Mouse (Mus musculus) lung, postnatal 25 days (tissue): Measurements from ENCODE around the gene Aox3.

ENCODE experiments used
- DNase-seq: peaks from one replicate; pipeline ENCODE4 v3.0.0; 2022; ENCODE audit warnings: low spot score

Aox3 gene

DNA sequence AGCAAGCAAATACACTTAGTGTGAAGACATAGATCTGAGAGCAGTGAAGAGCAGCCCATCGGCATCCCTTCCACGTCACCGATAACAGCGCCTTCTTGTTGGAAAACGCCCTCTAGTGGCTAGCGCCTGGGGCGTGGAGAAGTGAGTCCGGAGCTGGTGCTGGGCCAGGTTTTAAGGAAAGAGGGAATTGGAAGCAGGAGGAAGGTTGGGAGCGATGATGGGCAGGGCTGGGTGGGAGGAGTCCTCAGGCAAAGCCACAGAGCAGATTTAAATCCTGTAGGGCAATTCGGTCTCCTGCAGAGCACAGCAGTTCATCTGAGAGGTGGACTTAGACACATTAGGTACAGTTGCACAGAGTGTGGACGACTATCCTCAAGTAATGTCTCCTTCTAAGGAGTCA is at the start of gene Aox3:
Aox3 (plus strand) TSS at position 251 of the 400 bp plus-strand sequence.
- peak; percentile 82 for DNase-seq

DNA sequence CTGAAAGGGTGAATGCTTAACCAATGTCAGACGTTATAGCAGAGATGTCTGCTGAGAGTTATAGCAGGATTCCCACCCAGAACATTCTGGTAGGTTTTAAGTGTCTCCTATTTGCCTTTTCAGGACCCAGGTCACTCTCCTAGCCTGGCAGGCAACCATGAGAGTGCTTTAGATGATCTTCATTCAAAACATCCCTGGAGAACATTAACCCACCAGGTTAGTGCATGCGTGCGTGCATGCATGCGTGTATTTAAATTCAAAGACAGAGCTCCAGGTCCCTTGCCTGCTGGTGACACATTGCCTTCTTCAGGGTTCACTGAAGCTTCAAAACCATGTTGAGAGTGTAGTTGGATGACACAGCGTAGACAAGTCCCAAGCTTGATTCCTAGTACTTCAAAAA is 47.8 kb upstream of the Aox3 start:
- no peak for DNase-seq

DNA sequence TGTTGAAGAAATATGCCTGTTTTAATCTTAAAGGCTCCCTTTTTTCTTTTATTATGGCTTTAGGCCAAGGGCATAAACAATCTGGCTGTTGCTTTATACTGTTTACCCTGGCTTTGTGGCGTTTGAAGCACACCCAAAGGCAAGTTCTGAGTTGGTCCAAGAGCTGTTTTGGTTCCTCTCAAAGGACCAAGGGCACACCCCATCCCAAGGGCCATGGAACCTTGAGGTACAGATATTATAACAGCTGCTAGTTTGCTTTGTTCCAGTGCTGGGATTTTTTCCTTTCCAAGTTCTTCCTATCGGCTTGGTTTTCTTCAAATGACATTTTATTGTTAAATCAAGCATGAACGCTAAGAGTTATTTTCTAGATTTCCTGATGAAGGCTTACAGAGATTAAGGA is 47.3 kb upstream of the Aox3 start:
- DNase-seq: no peak

DNA sequence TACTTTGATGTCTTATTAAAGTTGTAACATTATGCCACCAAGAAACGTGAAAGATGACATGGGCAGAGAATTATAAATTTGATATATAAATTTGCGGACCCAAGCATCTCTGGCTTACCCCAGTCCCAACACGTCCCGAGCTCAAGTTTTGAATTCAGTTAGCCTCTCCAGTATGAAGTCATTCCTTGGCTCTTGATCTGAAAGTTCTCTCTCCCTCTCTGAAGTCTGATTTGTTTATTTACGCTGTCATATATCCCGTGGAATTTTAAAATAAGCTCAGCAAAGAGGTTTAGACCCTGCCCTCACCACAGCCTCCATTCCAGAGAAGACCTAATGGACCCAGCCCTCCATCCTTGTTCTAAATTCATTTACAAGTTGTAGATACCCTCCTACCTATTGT is 43.7 kb upstream of the Aox3 start:
- no peak for DNase-seq

DNA sequence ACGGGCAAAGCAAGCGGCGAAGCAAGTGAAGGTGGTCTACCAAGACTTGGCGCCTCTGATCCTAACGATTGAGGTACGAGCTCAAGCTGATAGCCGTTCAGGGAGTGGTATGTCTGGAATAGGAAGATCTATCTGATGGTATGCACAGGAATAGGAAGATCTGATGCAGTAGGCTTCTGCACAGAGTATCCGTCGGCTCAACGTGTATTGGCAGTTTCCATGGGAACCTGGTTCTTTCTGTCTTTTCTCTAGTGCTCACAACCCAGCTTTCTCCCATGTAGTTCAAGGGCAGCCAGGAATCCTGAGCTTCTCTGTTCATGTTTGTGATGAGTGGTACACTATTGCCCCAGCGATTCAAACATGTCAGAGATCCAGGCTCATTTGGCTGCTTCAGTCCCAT is 42.8 kb upstream of the Aox3 start:
- no peak for DNase-seq

DNA sequence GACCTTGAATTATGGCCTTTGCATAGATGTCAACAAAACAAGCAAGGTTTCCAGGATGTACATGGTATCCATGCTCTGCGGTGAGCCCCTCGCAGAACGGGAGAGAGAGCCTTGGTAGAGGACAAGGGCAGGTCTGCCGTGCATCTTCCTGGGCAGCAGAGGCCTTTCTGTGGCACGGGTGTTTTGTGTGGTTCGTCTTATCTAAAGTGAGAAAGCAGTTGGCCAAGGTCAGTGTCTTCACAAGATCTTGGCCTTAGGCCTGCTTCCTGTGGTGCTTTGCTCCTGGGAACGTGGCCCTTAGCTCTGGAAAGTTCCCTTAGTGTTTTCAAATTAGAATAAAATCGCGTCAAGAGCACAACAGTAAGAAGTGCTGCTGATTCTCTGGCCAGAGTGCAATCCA is 41.9 kb upstream of the Aox3 start:
- DNase-seq: no peak

DNA sequence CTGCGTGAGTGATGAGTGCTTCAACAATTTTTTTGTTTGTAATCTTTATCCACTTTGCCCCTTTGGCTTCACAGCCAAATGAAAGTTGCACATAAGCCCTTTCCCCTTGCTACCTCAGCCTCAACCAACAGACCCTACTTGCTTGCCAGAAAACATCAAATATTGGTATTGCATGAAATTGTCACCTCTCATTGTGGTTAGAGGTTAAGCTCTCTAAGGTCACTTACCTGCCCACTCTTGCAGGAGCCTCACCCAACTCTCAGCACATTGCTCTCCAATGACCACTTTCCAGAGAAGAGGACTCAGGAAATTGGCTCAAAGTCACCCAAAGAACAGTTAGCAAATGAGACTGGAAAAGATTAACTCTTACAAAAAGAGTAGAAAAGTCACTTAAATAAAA is 41.4 kb upstream of the Aox3 start:
- DNase-seq: peak; percentile 12

DNA sequence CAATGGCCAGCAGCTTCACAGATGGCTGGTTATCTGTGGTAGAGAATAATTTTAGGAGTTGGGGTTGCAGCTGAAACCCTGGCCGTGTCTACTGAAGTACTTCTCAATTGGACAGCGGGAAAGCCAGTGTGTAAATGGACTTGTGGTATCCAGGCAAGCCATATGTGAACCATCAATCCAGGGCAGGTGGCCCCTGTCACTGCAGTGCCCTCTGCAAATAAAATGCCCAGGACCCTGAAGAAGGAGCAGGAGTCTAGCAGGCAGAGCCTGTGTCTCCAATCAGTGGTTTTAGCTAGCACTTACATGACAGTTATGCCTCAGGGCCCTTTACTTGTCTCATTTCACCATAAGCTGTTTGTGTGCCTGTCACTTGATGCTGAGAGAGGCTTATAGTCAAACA is 40.5 kb upstream of the Aox3 start:
- DNase-seq: no peak

DNA sequence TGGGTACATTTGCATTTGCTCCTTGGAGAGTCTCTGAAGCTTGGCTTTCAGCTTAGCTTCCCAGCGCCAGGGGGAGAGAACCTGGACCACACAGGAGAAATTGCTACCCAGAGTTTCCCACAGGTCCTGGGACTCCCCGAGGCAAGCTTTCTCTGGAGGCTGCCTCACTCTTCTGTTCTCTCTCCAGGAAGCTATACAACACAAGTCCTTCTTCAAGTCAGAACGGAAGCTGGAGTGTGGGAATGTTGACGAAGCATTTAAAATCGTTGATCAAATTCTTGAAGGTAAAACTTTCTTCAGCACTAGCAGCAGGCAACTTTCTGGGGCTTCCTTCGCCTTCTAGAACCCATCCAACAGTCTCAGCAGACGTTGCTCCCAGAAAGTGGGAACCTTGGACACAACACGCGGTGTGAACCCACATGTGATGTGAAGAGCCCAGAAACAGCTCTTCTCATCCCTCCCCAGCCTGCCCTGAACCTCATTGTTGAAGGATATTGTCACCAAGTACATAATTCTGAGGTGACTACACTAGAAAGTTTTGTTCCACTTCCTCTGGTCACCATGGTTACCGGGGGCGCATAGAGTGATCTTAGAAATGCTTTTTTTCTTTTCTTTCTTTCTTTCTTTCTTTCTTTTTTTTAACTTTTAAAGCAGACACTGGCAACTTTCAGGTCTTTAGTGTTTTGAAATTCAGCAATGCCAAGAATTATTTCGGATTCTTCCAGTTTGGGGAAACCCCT is 39.8 kb upstream of the Aox3 start:
- no peak for DNase-seq

DNA sequence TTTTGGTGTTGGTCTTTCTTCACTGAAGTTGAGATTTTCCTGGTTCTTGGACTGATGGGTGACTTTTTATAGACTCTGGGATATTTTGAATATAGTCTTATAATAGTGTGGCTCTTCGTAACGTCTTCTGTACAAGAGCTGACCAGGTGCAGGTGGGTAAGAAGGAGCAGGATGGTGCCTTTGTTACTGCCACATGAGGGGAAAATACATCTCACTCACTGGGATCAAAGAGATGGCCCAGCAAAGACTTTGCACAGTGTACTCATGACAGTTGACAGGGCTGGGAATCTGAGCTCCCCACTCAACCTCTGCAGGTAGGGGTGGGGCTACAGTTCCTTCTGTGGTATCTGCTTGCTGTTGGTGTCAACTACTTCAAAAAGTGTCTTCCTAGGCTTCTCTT is 38.7 kb upstream of the Aox3 start:
- no peak for DNase-seq

DNA sequence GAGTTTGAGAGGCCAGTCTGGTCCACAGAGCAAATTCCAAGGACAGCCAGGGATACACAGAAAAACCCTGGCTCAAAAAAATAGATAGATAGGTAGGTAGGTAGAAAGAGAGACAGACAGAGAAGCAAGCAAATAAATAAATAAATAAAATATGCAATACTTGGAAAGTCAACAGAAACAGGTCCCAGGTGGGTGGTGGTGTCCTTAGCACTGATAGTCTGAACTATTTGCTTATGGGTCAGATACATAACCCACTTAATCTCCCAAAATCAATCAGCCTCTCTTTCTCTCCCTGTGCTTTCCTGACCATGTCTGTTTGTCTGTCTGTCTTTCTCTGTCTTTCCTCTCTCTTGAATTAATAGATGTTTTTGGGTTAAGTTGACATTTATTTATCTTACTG is 35.0 kb upstream of the Aox3 start:
- no peak for DNase-seq

DNA sequence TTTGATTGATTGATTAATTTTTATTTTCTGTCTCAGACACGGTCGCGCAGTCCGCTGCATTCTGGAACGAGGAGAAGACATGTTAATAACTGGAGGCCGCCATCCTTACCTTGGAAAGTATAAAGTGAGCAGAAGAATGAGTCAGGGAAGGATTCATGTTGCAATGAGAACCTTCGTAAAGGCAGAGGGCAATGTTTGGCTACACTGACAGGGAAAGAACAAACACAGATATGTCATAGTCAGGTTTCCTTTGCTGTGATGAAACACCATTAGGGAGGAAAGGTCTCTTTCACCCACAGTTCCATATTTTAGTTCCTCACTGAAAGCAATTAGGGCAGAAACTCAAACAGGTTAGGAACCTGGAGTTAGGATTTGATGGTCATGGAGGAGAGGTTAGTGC is 34.5 kb upstream of the Aox3 start:
- no peak for DNase-seq

DNA sequence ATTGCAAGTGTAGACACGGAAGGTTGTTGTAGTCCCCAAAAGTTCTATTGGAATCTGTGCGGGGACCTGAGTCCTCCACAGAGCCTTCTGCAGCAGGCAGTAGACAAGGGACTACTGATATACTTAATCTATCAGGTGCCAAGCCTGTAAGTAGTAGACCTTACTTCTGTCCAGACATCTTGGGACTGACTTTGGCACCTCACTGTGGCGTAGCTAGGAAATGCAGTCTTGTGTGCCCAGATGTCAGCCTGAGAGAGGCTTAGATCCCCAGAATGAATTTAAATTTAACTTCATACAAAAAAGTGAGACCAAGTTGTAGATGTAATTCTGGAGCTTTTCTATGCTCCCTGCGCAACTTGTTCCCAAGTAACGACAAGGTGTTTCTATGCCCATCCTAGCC is 33.2 kb upstream of the Aox3 start:
- no peak for DNase-seq

DNA sequence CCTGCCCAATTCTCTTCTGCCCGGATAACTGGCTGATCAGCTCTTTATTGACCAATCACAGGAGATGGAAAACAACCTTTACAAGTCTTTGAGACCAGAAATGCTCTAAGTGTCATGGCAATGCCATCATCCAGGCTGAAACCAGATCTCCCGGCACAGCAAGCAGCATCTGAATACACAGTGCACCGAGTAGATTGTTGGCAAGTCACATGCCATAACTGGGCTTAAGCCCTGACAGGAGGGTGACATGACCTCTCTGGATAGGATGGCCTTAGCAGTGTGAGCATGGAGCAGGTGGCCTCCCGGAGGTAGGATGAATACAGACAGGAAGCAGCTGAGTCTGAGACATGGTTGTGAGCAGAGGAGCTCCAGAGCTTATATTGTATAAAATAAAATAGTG is 32.5 kb upstream of the Aox3 start:
- no peak for DNase-seq

DNA sequence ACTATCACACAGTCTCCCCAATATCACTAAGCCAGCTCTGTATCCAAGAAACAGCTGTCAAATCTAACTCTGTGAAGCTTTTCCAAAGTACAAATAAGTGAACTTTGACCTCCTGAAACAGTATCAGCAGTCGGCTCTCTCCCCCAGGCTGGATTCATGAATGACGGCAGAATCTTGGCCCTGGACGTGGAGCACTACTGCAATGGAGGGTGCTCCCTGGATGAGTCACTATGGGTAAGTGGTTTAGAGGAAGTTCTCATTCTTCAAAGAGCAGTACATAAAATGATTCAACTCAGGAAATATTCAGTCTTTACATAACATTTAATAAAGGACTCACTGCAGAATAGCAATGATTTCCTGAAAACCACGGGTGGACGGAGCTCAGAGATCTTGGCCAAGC is 31.6 kb upstream of the Aox3 start:
- no peak for DNase-seq

DNA sequence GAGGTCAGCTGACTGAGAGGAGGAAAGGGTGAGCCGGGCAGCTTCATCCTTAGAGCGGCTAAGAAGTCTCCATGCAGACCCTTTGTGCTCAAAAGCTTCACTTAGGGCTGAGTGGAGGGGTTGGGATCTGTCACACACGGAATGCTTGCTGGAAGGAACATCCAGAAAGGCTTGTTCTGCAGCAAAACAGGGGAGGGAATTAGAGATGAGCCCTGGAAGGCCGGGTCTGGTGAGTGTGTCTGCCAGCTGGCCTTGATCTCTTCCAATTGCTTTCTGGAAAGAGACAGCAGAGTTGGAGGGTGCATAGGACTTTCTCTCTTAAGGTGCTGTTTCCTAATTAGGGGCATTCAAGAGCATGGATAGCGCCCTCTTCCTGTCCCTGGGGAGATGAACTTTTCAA is 23.6 kb upstream of the Aox3 start:
- no peak for DNase-seq

DNA sequence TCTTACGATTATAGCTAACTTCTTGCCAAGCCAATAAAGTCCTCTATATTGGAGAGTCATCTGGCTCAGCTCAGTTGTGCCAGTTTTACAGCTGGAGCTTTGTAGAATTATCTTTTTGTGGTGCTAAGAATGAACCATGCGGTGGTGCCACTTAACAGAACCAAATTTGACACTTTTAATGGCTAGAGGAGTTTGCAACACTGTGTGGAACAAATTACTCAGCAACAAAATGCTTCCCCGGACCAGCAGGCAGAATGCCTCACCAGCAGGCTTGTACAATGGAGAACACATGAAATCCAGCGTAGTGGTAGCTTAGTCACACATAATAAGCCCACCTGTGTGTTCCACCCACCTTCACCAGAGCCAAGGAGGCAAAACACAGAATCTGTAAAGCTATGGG is 22.7 kb upstream of the Aox3 start:
- no peak for DNase-seq

DNA sequence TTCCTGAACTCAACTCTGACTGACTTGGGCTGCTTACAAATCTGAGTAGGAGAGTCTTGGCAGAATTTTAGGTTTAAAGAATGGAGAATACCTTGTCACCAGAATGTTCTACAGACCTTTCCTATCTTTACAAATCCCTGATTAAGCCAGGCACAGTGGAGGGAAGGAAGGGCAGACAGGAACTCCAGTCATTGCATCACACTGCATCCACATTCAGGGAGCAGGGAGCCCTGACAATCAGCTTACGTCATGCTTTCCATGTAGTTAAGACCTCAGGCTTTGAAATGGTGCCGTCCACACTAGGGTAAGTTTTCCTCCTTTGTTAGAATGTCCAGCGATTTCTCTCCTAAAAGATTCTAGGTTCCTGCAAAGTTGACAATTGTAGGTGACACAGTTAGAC is 21.7 kb upstream of the Aox3 start:
- DNase-seq: no peak

DNA sequence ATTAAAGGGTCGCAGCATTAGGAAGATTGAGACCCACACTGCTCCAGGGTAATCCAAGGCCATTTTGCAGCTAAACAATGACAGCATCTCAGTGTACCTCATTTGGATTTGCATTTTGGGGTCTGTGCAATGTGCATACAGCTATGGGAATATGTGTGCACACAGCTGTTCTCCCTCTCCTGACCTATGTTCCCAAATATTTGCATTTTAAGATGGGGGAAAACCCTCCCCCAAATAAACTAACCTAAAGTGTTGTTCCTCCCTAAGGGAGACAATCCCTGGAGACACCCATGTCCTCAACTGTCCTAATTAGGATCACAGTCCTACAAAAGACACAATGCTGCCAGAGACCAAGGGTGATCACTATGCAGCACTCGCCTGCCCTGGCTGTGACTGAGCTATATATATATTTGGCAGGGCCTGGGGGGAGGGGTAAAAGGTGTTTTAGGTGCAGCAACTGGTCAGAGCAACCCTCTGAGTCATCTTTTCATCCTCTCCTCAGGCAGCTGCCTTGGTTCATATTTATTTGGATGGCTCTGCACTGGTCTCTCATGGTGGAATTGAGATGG is 20.9 kb upstream of the Aox3 start:
- DNase-seq: no peak

DNA sequence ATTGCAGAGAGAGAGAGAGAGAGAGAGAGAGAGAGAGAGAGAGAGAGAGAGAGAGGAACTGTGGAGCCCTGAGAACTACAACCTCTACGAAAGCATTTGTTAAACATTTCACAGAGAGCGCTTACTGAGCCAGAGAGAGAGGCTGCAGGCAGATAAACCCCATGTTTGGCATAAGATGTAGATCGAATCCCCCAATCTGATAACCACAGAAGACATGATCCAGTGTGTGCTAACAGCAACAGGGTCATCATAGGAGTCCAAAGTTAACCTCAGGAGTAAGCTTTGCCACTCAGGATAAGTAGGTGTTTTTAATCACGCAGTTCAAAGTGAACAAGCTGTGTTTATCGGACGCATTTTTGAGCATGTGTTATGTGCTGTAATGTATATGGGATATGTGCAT is 15.6 kb upstream of the Aox3 start:
- DNase-seq: no peak

DNA sequence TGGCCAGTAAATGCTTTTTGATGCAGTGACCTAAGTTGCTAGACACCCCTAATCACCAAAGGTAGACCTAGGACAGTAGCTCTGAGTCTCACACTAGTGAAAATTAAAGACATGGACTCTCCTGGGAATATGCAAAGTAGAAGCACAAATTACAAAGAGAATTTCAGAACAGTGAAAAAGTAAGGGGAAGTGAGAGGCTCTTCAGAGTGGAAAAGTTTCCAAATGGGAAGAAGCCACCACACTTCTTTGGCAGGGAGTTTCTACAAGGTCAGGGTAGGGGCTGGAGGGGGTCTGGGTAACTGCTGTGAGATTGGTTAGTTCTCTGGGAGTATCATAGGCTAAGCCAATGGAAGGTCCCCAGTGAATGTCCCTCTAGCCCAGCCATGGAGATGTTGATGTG is 13.8 kb upstream of the Aox3 start:
- no peak for DNase-seq

DNA sequence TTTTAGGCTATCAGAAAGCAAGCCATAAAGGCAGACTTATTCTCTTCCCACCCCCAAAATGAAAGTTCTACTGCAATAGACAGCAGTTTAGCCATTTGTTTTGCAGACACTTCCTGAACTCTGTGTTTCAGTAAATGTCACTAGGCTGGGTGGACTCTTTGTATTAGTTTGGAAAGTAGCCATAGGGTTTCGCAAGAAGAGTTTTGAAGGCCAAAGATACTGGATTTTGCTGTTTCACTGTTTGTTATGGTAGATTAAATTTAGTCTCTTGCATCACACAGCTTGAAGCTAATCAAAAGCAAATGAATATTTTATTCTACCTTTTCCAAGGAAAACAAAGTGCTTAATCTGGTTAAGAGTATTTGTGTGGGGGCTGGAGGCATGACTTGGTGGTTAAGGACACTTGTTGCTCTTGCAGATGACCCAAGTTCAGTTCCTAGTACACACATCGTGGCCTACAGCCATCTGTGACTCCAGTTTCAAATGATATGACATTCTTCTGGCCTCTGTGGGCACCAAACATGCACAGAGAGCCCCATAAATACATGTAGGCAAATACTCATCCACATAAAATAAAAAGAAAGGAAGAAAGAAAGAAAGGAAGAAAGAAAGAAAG is 11.3 kb upstream of the Aox3 start:
- peak; percentile 82 for DNase-seq

DNA sequence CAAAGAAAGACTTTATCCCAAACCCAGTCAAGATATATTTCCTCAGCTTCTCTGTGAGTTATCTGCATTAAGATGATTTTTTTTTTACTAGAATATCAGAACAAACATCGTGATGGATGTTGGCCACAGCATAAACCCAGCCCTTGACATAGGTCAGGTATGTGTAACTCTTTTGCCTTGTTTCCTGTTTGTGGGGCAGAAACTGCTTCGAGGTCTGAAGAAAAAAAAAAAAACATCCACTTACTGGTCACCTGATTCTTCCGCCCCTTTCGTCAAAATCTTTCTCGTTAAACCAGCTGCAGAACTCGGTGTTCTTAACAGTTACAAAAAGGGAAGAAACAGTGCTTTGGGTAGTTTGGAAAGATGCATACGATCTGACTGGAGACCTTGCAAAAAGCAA is 10.4 kb upstream of the Aox3 start:
- no peak for DNase-seq

DNA sequence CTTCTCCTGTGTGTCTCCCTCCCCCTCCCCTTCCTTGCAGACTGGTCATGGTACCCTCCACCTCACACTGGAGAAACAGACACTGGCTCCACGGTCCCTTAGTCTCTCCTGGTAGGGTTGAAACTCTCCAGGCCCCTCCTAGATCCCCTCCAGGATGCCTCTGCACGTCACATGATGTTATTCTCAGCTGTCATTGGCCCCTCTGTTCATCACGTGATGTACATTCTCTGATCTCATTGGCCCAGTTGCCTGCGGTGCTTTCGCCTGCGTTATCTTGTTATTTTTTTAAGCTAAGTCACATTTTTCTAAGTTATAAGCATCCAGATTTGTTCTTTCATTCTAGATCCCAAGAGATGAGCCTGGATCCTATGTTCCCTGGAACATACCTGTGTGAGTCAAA is 7.2 kb upstream of the Aox3 start:
- no peak for DNase-seq
